Mouse (Mus musculus): ENCODE data around the gene Hand2. TPM values are rescaled to one million over a fixed set of nuclear protein-coding genes. Genes with fewer than 3 reads are reported as not detected.

The Hand2 gene
- total RNA-seq, 2 experiments from 2014 or later, result not detected

DNA sequence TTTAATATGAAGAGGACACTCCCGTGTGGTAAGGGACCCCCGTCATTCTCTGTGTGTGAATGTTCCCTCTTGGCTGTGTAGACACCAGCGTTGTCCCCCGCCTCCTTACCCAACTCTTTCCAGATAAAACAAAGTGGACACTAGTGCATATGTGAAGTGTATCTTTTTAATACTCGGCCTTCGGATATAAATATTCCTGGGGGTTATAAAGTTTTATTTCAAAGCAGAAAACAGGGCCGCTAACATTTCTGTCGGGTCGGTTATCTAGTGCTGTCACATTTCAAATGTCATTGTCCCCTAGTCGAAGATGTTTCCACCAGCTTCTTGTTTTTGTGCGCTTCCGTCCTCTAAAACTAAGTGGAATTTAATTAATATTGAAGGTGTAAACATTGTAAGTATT lies 3.3 kb downstream of the Hand2 start:
- no peak for ATAC-seq (ENCODE audit: poor library complexity, severe bottlenecking)

DNA sequence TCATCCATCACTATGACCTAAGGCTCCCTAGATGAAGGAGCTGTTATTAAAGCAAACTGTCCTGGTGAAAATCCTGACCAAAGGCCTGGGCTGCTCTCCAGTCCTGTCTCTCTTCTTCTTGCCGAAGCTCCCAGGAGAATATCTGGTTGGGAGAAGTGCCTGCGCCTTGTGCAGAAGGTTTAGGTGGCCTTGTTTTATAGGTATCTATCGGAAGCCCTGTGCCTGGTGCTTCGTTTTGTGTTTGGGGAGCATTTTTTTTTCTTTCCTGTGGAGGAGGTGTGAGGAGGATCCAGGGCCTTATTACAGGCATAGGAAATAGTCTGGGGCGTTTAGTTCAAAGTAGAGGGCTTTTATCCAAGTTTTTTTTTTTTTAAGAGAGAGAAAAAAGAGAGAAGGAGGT lies 3.9 kb downstream of the Hand2 start:
- ATAC-seq (ENCODE audit: poor library complexity, severe bottlenecking), result no peak

DNA sequence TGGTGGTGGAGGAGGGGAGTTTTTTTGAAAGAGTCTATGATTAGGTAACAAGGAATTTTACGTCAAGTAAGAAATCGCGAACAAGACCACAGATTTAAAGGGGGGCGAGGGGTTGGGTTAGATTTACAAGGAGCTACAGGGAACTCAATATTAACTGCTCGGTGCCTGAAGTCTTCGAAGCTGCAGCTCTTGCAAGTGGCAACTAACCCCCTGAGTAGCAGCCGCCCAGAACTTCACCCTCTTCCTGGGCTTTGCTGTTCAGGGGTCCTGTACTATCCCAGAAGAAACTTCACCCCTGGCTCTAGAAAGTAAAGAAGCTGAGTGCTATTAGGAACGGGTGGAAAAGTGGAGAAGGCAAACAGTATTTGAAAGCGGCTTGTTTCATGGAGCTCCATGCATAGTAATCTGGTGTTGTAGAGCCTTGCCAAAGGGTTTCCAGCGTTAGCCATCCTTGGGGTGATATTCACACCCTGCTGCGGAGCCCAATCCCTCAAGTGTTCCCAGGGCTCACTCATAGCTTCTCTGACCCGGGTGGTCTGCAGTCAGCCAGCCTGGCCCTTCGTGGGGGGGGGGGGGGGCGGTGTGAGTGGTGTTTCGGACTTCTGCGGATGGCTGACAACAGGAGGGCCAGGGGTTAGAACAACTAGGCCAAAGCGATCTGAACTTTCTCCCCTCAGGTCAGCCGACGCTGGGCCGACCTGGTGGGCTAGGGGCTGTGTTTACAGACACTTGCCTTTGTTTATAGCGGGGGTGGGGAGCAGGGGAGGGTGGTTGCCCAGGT lies 4.5 kb downstream of the Hand2 start:
- ATAC-seq (ENCODE audit: poor library complexity, severe bottlenecking), result no peak

DNA sequence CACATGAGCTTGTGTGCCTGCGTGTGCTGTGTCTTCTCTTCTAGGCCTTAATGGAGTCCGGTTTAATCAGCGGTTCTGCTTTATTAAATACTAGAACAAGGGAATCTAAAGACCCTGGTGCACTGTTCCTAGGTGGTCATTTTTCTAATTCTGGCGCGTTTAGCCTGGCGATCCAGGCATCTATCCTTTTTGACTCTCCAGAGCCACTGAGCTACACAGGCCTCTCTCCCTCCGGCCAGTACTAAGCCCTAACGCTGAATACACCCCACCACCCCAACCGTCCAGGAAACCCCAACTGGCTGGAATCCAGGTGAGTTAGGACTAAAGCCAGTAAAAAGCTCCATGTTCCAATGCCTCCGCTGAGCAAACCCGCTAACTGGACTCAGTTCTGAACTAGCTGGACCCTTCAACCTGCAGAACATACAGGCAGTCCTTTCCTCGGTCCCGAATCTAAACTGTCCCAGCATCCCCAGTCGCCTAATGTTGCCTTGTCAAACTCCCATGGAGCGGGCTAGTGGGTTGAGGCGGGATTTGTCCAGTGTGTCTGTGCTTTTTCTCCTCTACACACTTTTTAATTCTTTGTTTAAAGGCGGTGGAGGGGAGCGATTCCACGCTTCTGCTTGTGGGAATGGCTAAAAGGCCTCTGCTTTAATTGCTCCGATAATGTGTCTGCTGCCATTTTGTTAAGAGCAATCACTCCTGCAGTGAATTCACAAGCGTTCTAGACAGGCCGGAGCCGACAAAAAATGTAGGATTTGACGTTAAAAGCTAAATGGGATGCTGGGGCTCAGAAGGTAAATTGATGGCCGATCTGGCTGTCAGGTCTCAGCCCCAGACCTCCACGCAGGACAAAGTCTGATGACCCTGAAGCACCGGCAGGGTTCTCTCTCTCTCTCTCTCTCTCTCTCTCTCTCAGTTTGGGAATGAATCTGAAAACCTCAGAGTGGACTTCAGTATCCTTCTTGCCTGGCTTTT lies 5.6 kb downstream of the Hand2 start:
- ATAC-seq (ENCODE audit: poor library complexity, severe bottlenecking), result no peak

DNA sequence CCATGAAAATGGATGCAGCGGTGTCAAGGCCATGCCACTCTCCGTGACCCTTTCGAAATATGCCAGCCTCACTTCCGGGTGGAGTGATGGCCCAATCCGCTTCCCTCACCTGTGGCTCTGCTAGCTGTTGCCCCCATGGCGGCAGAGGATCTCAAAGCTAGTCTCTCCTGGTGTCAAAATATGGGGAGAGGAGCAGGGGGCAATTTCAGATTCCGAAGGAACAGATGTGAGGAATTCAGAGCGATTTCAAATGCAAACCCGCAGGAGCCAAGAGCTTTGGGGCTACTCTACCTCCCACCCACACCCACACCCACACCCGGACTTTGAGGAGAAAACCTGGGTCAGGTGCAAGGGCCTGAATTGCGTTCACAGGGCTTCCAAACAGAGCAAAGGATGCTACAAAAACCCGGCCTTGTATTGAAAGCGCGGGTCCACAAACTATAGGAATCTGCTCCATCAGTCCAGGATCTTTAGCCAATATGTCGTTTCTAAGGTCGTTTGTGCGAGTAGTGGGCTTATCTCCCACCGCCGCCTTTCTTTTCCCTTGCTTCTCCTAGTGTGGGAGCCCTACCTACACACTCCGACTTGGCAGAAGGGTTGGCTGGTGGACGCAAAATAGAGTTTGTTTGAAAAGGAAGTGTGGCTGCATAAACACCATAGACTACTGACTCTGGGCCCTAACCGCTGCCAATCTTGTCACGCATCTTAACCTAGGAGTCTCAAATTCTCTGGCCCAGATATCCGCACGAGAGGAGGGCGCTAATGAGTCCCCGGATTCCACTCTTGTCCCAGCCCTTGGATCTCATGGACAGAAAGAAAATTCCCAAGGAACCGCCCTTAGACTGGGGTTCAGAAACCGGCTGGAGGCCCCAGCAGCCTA lies 6.7 kb downstream of the Hand2 start:
- ATAC-seq (ENCODE audit: poor library complexity, severe bottlenecking), result no peak

DNA sequence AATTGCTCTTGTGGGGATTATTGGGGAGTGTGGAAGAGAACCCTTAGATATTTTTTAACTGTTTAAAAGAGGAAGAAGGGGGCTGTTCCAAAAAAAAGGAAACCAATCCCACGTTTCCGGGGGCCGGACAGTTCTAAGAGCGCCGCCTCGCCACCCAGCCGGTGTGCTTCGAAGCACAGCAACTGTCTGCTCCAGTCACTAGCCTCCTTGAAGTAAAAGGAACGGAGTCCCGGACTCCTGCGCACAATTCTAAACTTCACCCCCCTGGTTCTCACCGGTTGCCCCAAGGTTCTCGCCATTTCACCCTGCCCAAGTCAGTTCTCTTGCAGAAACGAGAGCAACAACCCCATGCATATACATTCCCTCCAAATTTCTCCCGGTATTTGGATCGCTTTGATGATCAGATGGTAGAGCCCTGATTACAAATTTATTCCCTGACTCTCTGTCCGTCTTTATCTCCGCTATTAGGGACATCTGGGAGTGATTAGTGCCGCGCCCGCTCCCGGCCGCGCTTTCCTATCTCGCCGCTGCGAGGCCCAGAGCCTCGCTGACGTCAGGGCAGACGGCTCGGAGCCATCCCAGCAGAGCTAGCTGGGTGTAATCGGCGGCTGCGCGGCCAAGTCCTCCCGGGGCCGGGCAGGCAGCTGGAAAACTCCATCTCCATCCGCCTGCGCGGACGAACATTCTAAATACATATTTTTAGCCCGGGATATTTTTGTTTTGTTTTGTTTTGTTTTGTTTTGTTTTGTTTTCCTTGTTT lies 7.6 kb downstream of the Hand2 start:
- ATAC-seq (ENCODE audit: poor library complexity, severe bottlenecking), result no peak

DNA sequence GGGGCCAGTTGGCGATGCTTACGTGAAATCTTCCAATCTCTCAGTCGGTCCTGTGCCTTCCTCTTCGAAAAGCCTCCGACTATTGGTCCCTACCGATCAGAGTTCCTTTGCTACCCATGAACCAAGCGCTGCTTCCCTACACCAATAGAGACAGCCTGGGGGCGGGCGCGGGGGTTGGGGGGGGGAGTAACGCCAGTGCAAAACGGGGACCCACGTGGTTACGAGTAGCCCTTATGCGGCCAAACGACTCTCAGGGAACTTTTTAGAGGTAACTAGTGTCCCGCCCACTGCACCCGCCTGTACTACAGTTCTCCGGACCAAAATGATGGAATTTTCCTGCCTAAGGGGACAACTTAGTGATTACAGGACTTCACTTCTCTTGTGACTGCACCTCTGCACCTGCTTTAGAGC lies 8.2 kb downstream of the Hand2 start:
- ATAC-seq (ENCODE audit: poor library complexity, severe bottlenecking), result no peak

DNA sequence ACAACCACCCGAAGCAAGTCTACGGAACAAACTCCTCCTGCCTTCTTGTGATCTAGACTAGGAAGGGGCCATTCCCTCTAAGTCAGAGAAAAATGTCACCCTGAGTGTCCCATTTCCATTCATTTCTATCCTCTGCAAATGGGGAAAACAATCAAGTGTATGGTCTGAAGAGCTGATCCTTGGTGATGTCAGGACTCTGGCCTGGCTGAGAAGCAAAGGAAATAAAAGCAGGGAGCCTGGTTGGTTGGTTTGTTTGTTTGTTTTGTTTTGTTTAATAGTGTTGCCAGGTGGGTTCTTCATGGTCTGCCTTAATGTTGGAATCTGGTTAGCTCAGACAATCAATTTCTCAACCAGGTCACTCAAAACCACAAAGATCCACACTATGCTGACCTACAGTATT lies 9.3 kb downstream of the Hand2 start:
- ATAC-seq (ENCODE audit: poor library complexity, severe bottlenecking), result no peak

DNA sequence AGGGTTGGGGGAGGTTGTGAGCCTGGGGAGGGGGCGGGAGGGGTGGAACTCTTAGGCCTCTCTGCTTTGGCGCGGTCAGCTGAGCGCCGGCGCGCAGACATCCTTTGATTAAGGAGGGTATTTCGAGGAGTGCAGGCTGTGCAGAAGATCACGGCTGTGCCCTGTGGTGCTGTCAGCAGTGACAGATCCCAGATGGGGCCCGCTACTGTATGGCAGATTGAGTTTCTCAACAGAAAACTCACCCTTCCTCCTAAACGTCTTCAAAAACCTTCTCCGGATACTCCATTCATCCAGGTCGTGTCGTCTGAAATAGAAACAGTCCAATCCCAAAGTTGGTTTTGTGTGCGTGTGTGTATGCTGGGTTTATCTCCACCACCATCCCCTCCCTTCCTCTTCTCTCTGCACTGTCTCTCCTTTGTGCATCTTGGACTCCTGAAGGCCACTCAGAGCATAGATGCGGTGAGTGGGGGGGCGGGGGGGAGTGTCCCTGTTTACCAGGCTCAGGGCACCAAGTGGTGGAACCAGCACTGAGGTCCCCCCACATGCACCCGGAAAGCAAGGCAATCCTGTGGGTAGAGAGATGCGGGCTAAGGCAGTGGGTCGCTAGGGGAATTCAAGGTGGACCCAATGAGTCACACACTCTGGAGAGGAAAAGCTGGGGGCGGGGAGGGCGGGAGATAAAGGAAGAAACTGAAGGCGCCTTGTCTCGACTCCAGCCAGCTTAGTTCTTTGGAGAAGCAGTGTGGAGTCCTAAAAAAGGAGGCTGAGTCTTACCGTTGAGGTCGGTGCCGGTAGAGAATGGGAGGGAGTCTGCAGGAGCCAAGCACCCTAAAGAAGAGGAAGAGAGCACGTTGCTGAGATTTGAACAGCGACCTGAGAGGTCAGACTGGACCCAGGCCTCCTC lies 11.2 kb downstream of the Hand2 start:
- no peak for ATAC-seq (ENCODE audit: poor library complexity, severe bottlenecking)

DNA sequence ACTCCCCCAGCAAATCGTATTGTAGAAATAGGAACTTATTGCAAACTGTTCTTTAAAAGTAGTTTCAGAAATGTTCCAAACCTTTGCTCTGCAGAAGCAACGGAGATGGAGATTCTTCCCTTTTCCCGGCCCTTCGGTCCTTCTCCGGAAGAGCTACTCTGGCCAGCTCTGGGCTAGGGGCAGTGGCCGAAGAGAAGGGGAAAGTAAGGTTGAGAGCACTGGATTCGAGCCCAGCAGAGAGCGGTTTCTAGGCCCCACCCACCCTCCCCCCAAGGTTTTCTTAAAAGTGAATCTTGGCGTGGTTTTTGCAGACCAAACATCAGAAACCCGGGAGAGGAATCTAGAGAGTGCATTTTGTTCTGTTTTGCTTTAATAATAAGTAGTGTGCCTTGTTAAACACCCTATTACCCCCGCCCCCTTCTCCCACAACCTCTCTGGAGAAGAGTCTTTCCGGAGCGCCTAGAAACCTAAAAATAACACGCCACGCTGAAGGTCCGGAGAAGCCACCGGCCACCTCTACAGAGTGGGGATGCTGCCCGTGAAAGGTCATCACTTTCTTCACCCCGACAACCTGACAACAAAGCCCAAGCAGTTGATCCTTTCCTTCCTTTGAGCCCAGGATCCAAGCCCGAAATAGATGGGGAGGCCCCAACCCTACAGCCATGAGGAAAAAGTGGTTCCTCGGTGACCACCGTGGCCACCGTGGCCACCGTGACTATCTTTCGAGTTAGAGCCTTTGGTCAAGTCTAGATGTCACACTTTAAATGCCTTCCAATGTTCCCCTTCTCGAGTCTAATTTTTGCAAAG lies 12.1 kb downstream of the Hand2 start:
- ATAC-seq (ENCODE audit: poor library complexity, severe bottlenecking), result no peak

DNA sequence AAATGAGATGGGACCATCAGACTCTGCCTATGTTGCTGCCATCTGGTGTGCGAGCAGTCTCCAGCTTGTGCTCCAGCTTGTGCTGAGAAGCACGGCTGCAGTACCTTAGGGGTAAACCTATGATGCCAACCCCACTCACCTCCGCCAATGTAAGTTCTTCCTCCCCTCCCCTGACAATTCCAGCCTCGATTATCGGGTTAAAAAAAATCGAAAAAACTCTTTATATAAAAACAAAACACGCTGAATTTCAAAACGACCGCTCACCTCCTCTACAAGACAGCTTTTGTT lies 12.6 kb downstream of the Hand2 start:
- no peak for ATAC-seq (ENCODE audit: poor library complexity, severe bottlenecking)

DNA sequence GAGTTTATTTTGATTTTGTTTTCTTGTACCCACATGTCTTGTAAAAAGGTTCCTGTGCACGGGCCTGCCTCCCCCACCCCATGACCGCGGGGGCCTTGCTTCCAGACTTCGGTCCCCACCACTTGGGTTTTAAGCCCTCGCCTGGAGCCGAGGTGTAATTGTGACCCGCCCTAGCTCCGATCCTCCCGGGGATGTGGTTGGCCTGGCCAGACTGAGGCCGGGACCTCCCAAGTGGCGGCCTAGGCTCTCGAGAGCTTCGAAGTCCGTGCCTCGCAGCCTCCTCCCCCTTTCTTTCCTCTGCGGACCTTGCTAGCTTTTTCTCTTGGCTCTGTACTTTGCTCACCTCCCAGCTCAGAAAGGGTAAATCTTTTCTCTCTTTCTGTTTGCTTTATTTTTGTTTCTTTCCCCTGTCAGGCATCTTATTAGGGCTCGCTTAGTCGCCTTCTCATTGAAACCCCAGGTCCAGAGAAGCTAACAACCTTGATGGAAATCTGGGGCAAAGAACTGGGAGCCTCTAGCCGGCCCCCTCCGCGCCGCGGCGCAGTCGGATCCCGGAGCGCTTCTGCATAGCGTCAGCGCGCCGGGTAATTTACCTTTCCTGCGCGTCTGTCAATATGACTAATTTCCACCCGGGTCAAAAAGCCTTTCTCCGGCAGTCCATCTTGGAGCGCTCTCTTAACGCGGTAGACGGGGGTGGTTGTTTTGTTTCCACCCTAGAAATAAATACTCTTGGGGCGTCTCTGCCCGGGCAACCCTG lies 13.2 kb downstream of the Hand2 start:
- no peak for ATAC-seq (ENCODE audit: poor library complexity, severe bottlenecking)

DNA sequence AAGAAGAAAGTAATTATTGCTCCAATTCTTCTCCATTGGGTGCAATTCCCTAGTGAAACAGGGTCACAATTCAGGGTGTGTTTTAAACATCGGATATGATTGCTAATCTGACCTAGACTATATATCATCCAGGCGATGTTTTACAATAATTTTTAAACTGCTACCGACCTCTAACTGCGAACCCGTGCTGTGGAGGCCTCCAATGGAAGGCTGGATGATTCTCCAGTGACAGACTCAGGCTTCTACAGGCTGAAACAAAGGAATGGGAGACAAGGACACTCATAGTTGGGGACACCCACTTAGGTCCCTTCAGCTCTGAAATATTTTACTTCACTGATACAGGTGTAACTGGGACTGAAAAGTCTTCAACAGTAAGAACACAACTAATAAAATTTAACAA lies 13.9 kb downstream of the Hand2 start:
- ATAC-seq (ENCODE audit: poor library complexity, severe bottlenecking), result no peak

DNA sequence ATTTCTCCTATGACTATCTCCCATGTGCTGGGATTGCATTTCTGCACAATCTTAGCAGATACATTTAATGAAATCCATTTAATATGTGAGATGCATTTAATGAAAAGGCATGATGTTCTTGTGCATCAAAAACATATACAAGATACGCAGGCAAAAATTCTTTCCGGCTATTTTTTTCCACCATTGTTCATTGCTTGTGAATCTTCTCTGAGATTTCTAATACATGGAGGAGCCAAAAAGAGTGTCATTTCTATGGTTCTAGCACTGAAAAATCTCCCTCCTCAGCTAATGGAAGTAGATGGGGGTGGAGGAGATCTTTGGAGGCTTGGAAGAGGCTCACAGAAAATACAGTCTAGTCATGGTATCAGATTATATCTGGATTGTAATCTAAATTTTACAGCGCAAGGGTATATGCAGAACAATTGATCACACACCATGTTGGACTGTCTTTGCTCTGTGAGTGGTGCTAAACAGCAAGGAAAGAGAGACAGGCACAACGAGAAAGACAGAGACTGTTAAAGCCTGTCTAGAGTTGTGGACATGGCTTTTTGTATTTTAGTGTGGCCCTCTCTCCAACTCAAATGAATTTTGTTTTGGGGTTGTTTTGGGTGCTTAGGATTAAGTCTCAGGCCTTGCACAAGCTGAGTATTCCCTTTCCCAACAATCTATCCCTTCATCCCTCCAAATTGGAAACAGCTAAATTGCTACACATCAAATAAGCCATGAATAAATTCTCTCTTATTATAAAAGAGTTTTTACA lies 16.7 kb downstream of the Hand2 start:
- ATAC-seq (ENCODE audit: poor library complexity, severe bottlenecking), result no peak

DNA sequence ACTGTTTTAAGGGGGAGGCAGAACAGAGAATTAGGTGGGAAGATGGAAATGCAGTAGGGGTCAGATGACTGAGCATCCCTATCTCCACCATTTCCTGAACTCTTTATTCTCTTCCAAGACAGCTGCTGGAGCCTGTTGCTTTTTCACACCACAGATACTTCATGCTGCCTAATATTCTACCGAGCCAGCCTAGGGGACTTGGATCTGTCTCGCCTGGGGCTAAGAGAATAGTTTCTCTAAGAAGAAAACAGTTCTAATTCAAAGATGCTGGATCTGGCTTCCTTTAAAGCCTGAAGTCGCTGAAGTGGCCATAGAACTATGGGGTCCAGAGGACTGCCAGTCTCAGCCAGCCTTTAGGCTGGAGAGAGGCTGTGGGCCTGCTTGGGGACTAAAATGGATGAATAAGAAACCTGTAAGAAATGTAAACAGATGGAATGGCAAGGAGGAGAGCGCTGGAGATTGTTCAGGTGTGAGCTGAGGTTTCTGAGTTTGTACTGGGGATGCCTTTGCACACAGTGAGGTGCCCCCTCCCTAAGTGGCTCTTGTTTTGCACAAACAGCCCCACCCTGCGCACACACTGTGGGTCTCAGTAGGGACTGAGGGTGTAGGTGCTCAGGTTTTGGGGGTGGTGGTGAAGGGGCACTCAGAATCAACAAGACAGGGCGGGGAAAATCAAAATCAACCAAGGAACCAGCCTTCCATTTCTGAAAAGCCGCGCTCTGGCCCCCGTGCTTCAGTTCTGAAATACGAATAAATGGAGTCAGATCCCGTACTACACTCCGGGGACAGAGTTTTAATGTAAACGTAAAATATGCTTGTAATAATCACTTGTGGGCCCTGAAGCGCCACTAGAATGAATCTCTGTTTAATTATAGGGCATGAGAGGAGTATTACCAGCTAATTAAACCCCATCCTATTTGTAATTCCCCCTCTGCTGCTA lies 19.2 kb downstream of the Hand2 start:
- no peak for ATAC-seq (ENCODE audit: poor library complexity, severe bottlenecking)

Data from megakaryocyte, adult 5-6 weeks (primary cell).